Mouse (Mus musculus) heart, embryonic 13.5 days (tissue): ENCODE results near the gene Preb. TPM values are rescaled to one million over a fixed set of nuclear protein-coding genes. Genes with fewer than 3 reads are reported as not detected.

Source experiments
- ATAC-seq: fragments of 200-750 bp; cut with Nextera tagmentation; 2 replicates; pipeline ENCODE4 v1.8.0; 2017; ENCODE audit warnings: moderate TSS enrichment; ENCODE audit not compliant: insufficient number of reproducible peaks, low FRiP score, low TSS enrichment; ENCODE audit errors: extremely low read depth
- H3K27ac ChIP-seq: fragments of 300-500 bp; sonication (generic); replicated peaks from 2 replicates; pipeline ENCODE4 v1.5.1; 2015; ENCODE audit warnings: moderate library complexity, mild to moderate bottlenecking, inconsistent platforms
- H3K27me3 ChIP-seq: fragments of 300-500 bp; sonication (generic); replicated peaks from 2 replicates; pipeline ENCODE4 v1.6.1; 2015; ENCODE audit warnings: mild to moderate bottlenecking, inconsistent platforms
- H3K36me3 ChIP-seq: fragments of 300-500 bp; sonication (generic); 2 replicates; pipeline ENCODE4 v1.6.1; 2015; ENCODE audit warnings: mild to moderate bottlenecking, inconsistent platforms
- H3K4me1 ChIP-seq: fragments of 300-500 bp; sonication (generic); 2 replicates; pipeline ENCODE4 v1.6.1; 2015; ENCODE audit warnings: inconsistent platforms
- H3K4me2 ChIP-seq: fragments of 300-500 bp; sonication (generic); 2 replicates; pipeline ENCODE4 v1.6.1; 2015; ENCODE audit warnings: inconsistent platforms, mild to moderate bottlenecking, moderate library complexity
- H3K4me3 ChIP-seq: fragments of 300-500 bp; sonication (generic); 2 replicates; pipeline ENCODE4 v1.5.1; 2015; ENCODE audit warnings: moderate library complexity, mild to moderate bottlenecking, inconsistent platforms
- H3K9ac ChIP-seq: fragments of 300-500 bp; sonication (generic); 2 replicates; pipeline ENCODE4 v1.6.1; 2015; ENCODE audit warnings: inconsistent platforms, mild to moderate bottlenecking, moderate library complexity
- H3K9me3 ChIP-seq: fragments of 300-500 bp; sonication (generic); 2 replicates; pipeline ENCODE4 v1.6.1; 2016; ENCODE audit warnings: inconsistent platforms
- WGBS: fragments of 180-500 bp; shearing (Covaris S2); methylation state at CpG from one replicate; pipeline ENCODE4 v1.1.7; 2015; ENCODE audit warnings: mixed read lengths; 5-methylcytosine and 5-hydroxymethylcytosine counted together
- polyA plus RNA-seq: library from polyadenylated mRNA; unstranded; fragments of >200 nt; fragmentation: Nextera tagmentation; extraction: Ambion mirVana; gene quantifications from 2 replicates; pipeline ENCODE4 v1.2.1, GENCODE M21; 2015

Gene Preb
- polyA plus RNA-seq, 1 experiment from 2014 or later: 79.6 TPM

- peaks cover 14% of the 10 kb centered on the region for H3K4me1 ChIP-seq
- no peak for ATAC-seq
- H3K27me3 ChIP-seq: peaks cover 2% of the 10 kb centered on the region; the same call in 1 of the 2 replicates
- no peaks in the 10 kb centered on the region for H3K9me3 ChIP-seq
- WGBS: 53% methylated on average over 9 of the region's 9 CpGs
- H3K9ac ChIP-seq: no peak overlapping the region
- H3K36me3 ChIP-seq: no peaks in the 10 kb centered on the region
- no peak overlapping the region for H3K4me3 ChIP-seq
- H3K4me2 ChIP-seq: no peak overlapping the region
- no peak overlapping the region for H3K27ac ChIP-seq
Measured at GRCm38 (mm10) chr5:30974870-30975656, 14.9 kb upstream of the Preb start.

GRCm38 (mm10) chr5:30969440-30969839 is 9.3 kb upstream of the Preb start:
- Histone ChIP-seq H3K9me3 (no peaks in the 10 kb centered on the region), H3K4me1 (0 out of 2 replicates have a peak, but pooled peaks cover 7% of the 10 kb centered on the region), H3K9ac (no peak overlapping the region), H3K27ac (no peak overlapping the region), H3K36me3 (no peaks in the 10 kb centered on the region), H3K4me2 (no peak overlapping the region), H3K27me3 (peaks cover 8% of the 10 kb centered on the region; the same call in 1 of the 2 replicates), H3K4me3 (no peak overlapping the region)
- 63% methylated on average over 2 of the region's 2 CpGs for WGBS
- no peak for ATAC-seq

GRCm38 (mm10) chr5:30968416-30968815 is 8.3 kb upstream of the Preb start, which contains the start of gene Tcf23:
Gene Tcf23, plus strand, starts transcription at chr5:30968662.
- Histone ChIP-seq H3K27ac (no peak within 1 kb of the TSS), H3K4me2 (no peak within 1 kb of the TSS)
- WGBS: 59% methylated on average over 8 of the region's 8 CpGs

GRCm38 (mm10) chr5:30966189-30966588 is 6.0 kb upstream of the Preb start:
- no peak for ATAC-seq
- Histone ChIP-seq H3K4me2 (no peak overlapping the region), H3K9ac (no peak overlapping the region), H3K9me3 (no peaks in the 10 kb centered on the region), H3K36me3 (no peaks in the 10 kb centered on the region), H3K4me3 (no peak overlapping the region), H3K4me1 (0 out of 2 replicates have a peak, but pooled peaks cover 2% of the 10 kb centered on the region), H3K27ac (no peak overlapping the region), H3K27me3 (peaks cover 8% of the 10 kb centered on the region; the same call in 1 of the 2 replicates)
- 81% methylated on average over 4 of the region's 4 CpGs for WGBS

More at GRCm38 (mm10) chr5:30968416-30968815, 8.3 kb upstream of the Preb start, which contains the start of gene Tcf23:
- no peak within 1 kb of the TSS for H3K9ac ChIP-seq
- H3K9me3 ChIP-seq: no peaks in the 10 kb centered on the region
- ATAC-seq: no peak
- H3K4me3 ChIP-seq: no peak within 1 kb of the TSS
- H3K27me3 ChIP-seq: peaks cover 8% of the 10 kb centered on the region; the same call in 1 of the 2 replicates
- no peaks in the 10 kb centered on the region for H3K36me3 ChIP-seq
- 0 out of 2 replicates have a peak, but pooled peaks cover 2% of the 10 kb centered on the region for H3K4me1 ChIP-seq

GRCm38 (mm10) chr5:30963916-30964315 is 3.8 kb upstream of the Preb start:
- WGBS: 75% methylated on average over 3 of the region's 3 CpGs
- Histone ChIP-seq H3K4me2 (no peak overlapping the region), H3K9me3 (no peaks in the 10 kb centered on the region), H3K36me3 (peaks cover under 1% of the 10 kb centered on the region; the same call in 1 of the 2 replicates), H3K27ac (no peak overlapping the region), H3K4me3 (no peak overlapping the region), H3K4me1 (peaks cover 13% of the 10 kb centered on the region), H3K27me3 (no peaks in the 10 kb centered on the region), H3K9ac (no peak overlapping the region)
- no peak for ATAC-seq

- no peak overlapping the region for H3K4me3 ChIP-seq
- WGBS: 46% methylated on average over 10 of the region's 10 CpGs
- H3K36me3 ChIP-seq: peaks cover 19% of the 10 kb centered on the region
- H3K9me3 ChIP-seq: no peaks in the 10 kb centered on the region
- H3K9ac ChIP-seq: no peak overlapping the region
- H3K4me2 ChIP-seq: no peak overlapping the region
- H3K4me1 ChIP-seq: peaks cover 28% of the 10 kb centered on the region
- no peak for ATAC-seq
- H3K27me3 ChIP-seq: no peaks in the 10 kb centered on the region
- no peak overlapping the region for H3K27ac ChIP-seq
Measured at GRCm38 (mm10) chr5:30961545-30962505, 1.7 kb upstream of the Preb start.

GRCm38 (mm10) chr5:30960814-30961213 is 653 bp upstream of the Preb start:
- Histone ChIP-seq H3K4me3 (peak overlapping the region; percentile 80), H3K4me2 (peak overlapping the region; percentile 95), H3K9ac (no peak overlapping the region), H3K27ac (peak overlapping the region; percentile 87), H3K4me1 (peaks cover 28% of the 10 kb centered on the region), H3K36me3 (peaks cover 22% of the 10 kb centered on the region), H3K27me3 (no peaks in the 10 kb centered on the region), H3K9me3 (no peaks in the 10 kb centered on the region)
- no peak for ATAC-seq
- 88% methylated on average over 2 of the region's 2 CpGs for WGBS

GRCm38 (mm10) chr5:30959198-30959854 is 835 bp downstream of the Preb start:
- 31% methylated on average over 19 of the region's 19 CpGs for WGBS
- H3K27me3 ChIP-seq: no peaks in the 10 kb centered on the region
- H3K27ac ChIP-seq: peak overlapping the region; percentile 87
- H3K4me1 ChIP-seq: peaks cover 28% of the 10 kb centered on the region
- peak overlapping the region; percentile 89 for H3K9ac ChIP-seq
- no peaks in the 10 kb centered on the region for H3K9me3 ChIP-seq
- H3K4me3 ChIP-seq: peak overlapping the region; percentile 80
- H3K36me3 ChIP-seq: peaks cover 37% of the 10 kb centered on the region
- peak overlapping the region; percentile 95 for H3K4me2 ChIP-seq
- no peak for ATAC-seq

GRCm38 (mm10) chr5:30957891-30958290 is 2.3 kb downstream of the Preb start:
- 94% methylated on average over 6 of the region's 6 CpGs for WGBS
- H3K9me3 ChIP-seq: no peaks in the 10 kb centered on the region
- H3K36me3 ChIP-seq: peaks cover 52% of the 10 kb centered on the region
- H3K27ac ChIP-seq: no peak overlapping the region
- H3K9ac ChIP-seq: peak overlapping the region; percentile 44; the same call in 1 of the 2 replicates
- no peak overlapping the region; the same call in 1 of the 2 replicates for H3K4me2 ChIP-seq
- no peaks in the 10 kb centered on the region for H3K27me3 ChIP-seq
- ATAC-seq: no peak
- H3K4me1 ChIP-seq: peaks cover 28% of the 10 kb centered on the region
- no peak overlapping the region for H3K4me3 ChIP-seq

- Histone ChIP-seq H3K4me2 (no peak overlapping the region), H3K9me3 (no peaks in the 10 kb centered on the region), H3K36me3 (peaks cover 63% of the 10 kb centered on the region), H3K27ac (no peak overlapping the region), H3K27me3 (no peaks in the 10 kb centered on the region), H3K9ac (no peak overlapping the region), H3K4me1 (peaks cover 32% of the 10 kb centered on the region), H3K4me3 (no peak overlapping the region)
- 89% methylated on average over 6 of the region's 6 CpGs for WGBS
- no peak for ATAC-seq
Measured at GRCm38 (mm10) chr5:30955751-30956150, 4.4 kb downstream of the Preb start.
